Mouse (Mus musculus) liver, postnatal 0 days (tissue): Measurements from ENCODE around the gene Cd82. TPM values are rescaled to one million over a fixed set of nuclear protein-coding genes. Genes with fewer than 3 reads are reported as not detected.

Source experiments
- ATAC-seq: fragments of 200-750 bp; cut with Nextera tagmentation; 2 replicates; pipeline ENCODE4 v1.8.0; 2017; ENCODE audit warnings: mild to moderate bottlenecking, moderate library complexity
- DNase-seq: peaks from one replicate; pipeline ENCODE4 v3.0.0-alpha.2; 2016
- H3K27ac ChIP-seq: fragments of 300-500 bp; sonication (generic); 2 replicates; pipeline ENCODE4 v1.5.1; 2014; ENCODE audit warnings: antibody characterized with exemption, moderate library complexity, mild to moderate bottlenecking, low read depth
- H3K27me3 ChIP-seq: fragments of 300-500 bp; sonication (generic); 2 replicates; pipeline ENCODE4 v1.6.1; 2014; ENCODE audit warnings: low read length, control low read depth, mixed read lengths; ENCODE audit not compliant: insufficient read depth
- H3K36me3 ChIP-seq: fragments of 300-500 bp; sonication (generic); replicated peaks from 2 replicates; pipeline ENCODE4 v1.6.1; 2014; ENCODE audit warnings: mild to moderate bottlenecking, control low read depth, low read length, moderate library complexity, mixed read lengths; ENCODE audit not compliant: insufficient read depth
- H3K4me1 ChIP-seq: fragments of 300-500 bp; sonication (generic); 2 replicates; pipeline ENCODE4 v1.6.1; 2014; ENCODE audit warnings: antibody characterized with exemption, mild to moderate bottlenecking, control low read depth; ENCODE audit not compliant: insufficient read depth
- H3K4me2 ChIP-seq: fragments of 300-500 bp; sonication (generic); 2 replicates; pipeline ENCODE4 v1.6.1; 2014; ENCODE audit warnings: low read depth, mild to moderate bottlenecking, low read length, moderate library complexity, mixed read lengths
- H3K4me3 ChIP-seq: fragments of 300-500 bp; sonication (generic); 2 replicates; pipeline ENCODE4 v1.5.1; 2014; ENCODE audit warnings: low read depth, low read length
- H3K9ac ChIP-seq: fragments of 300-500 bp; sonication (generic); replicated peaks from 2 replicates; pipeline ENCODE4 v1.6.1; 2014; ENCODE audit warnings: mild to moderate bottlenecking, moderate library complexity
- H3K9me3 ChIP-seq: fragments of 300-500 bp; sonication (generic); 2 replicates; pipeline ENCODE4 v1.6.1; 2016; ENCODE audit warnings: mild to moderate bottlenecking, control low read depth, low read length, mixed read lengths
- CTCF ChIP-seq: sonication (generic); IDR thresholded peaks from 2 replicates; pipeline ENCODE4 v1.5.1; 2016; ENCODE audit warnings: antibody characterized with exemption, low read depth
- EP300 ChIP-seq: IDR thresholded peaks from 2 replicates; pipeline ENCODE4 v1.6.1; 2016; ENCODE audit warnings: antibody characterized with exemption, low read depth, mild to moderate bottlenecking
- WGBS: fragments of 180-500 bp; shearing (Covaris S2); extraction: QIAGEN DNeasy Blood & Tissue Kit; methylation state at CpG from one replicate; pipeline ENCODE4 v1.1.7; 2014; ENCODE audit not compliant: insufficient replicate concordance; 5-methylcytosine and 5-hydroxymethylcytosine counted together
- polyA plus RNA-seq: library from polyadenylated mRNA; unstranded; fragments of >200 nt; fragmentation: Nextera tagmentation; extraction: Ambion mirVana; gene quantifications from 2 replicates; pipeline ENCODE4 v1.2.1, GENCODE M21; 2015

Cd82 gene
- polyA plus RNA-seq, 1 experiment from 2014 or later: 87.7 TPM

DNA sequence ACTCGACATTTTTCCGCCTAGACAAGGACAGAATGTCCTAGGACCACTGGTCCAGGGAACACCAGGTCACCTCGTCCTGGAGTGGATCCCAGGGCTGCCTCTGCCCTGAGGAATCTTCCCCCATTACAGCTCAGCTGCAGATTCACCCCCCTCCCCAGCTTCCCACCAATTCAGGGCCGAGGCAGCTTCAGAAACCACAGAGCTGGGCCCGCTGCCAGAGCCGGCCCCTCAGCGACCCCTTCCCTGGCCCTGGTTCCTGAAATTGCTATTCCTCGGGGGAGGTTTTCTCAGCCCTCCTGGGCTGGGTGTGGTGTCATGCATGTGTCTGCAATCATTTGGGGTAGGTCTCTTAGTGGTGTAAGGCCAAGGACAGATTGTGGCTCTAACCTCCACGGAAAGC lies 22.5 kb upstream of the Cd82 start:
- ATAC-seq: no peak
- DNase-seq: no peak

DNA sequence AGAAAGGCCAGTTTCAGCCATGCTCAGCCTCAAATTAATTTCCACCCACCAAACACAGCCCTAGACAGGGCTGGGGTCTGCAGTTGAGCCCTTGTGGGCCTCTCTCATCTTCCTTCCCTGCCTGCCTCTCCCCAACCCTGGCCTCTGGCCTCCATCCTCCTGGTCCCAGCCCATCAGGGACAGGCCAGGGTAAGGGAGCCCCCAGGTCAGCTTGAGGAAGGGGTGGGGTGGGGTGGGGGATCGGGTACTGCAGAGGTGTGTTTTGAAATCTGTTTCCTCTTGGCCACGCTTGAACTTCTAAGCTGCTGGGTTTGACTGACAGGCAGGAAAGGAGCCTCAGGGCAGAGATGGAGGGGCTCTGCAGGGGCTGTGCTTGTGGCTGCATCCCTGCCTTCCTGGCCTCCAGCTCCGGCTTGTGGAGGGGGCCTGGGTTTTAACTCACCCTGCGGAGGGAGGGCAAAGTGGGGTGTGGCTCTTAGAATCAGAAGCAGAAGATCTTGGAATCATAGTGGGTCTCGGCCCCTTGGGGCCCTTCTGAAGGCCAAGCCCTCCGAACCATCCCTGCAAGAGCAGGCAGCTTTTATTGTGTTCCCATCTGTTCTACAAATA lies 19.2 kb upstream of the Cd82 start:
- H3K4me1 ChIP-seq: no peaks in the 10 kb centered on the region
- DNase-seq (no peak), ATAC-seq (no peak)
- no peak overlapping the region for H3K4me2 ChIP-seq
- no peaks in the 10 kb centered on the region for H3K36me3 ChIP-seq
- 23% methylated on average over 6 of the region's 6 CpGs for WGBS
- no peaks in the 10 kb centered on the region for H3K27me3 ChIP-seq
- H3K27ac ChIP-seq: no peak overlapping the region
- H3K9me3 ChIP-seq: no peaks in the 10 kb centered on the region
- no peak overlapping the region for H3K9ac ChIP-seq
- no peak overlapping the region for H3K4me3 ChIP-seq
- TF ChIP-seq EP300 (no peak), CTCF (no peak)

More for the DNA sequence above, 22.5 kb upstream of the Cd82 start:
- WGBS: 40% methylated on average over 9 of the region's 9 CpGs
- H3K4me1 ChIP-seq: no peaks in the 10 kb centered on the region
- TF ChIP-seq EP300 (no peak), CTCF (no peak)
- H3K27me3 ChIP-seq: peaks cover 6% of the 10 kb centered on the region; the same call in 1 of the 2 replicates
- no peak overlapping the region for H3K4me2 ChIP-seq
- H3K9me3 ChIP-seq: no peaks in the 10 kb centered on the region
- H3K9ac ChIP-seq: no peak overlapping the region
- H3K27ac ChIP-seq: no peak overlapping the region
- no peak overlapping the region for H3K4me3 ChIP-seq
- H3K36me3 ChIP-seq: no peaks in the 10 kb centered on the region

DNA sequence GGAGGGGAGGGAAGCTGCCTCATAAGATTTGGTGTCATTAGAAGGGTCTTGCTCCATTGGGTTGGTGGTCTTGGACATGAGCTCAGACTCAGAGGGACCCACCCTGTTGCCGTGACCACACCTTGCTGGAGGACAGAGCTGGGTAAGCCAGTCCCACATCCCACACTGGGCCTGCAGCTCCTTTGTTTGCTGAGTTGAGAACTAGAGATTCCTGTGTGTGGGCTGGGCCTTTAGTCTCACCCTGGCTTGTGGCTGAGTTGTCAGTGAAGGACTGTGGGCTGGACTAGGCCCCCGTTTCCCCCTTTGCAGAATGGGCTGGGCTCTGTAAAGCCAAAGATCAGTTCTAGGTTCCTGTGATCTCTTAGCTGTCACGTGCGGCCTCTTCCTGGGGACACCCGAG lies 15.8 kb upstream of the Cd82 start:
- 51% methylated on average over 5 of the region's 5 CpGs for WGBS
- DNase-seq: no peak

DNA sequence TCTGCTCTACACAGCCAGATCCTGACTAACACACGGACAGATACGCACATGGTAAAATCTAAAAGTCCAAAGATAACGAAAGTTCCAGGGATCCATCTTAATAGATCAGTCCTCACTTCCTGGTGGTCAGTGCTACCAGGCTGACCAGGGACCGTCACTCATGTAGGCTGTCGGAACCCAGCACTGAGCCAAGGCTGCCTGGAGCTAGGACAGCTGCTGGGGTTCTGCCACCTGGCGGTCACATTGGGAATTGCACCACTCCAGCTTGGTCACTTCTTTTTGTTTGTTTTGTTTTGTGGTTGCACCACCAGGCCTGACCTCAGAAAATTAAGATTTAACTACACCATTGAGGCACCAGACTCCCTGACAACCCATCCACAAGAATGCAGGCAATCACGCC lies 14.6 kb upstream of the Cd82 start:
- Histone ChIP-seq H3K9ac (no peak overlapping the region), H3K27me3 (0 out of 2 replicates have a peak, but pooled peaks cover 4% of the 10 kb centered on the region), H3K4me2 (no peak overlapping the region), H3K27ac (no peak overlapping the region), H3K4me3 (no peak overlapping the region), H3K4me1 (no peaks in the 10 kb centered on the region), H3K36me3 (no peaks in the 10 kb centered on the region), H3K9me3 (no peaks in the 10 kb centered on the region)
- TF ChIP-seq CTCF (peak; percentile 97), EP300 (no peak)
- ATAC-seq: peak; percentile 56; the same call in 1 of the 2 replicates
- WGBS: 45% methylated on average over 7 of the region's 7 CpGs
- peak; percentile 78 for DNase-seq

More for the DNA sequence above, 15.8 kb upstream of the Cd82 start:
- H3K27me3 ChIP-seq: 0 out of 2 replicates have a peak, but pooled peaks cover 4% of the 10 kb centered on the region
- no peak overlapping the region for H3K27ac ChIP-seq
- H3K4me2 ChIP-seq: no peak overlapping the region
- TF ChIP-seq EP300 (no peak), CTCF (no peak)
- no peak overlapping the region for H3K4me3 ChIP-seq
- H3K36me3 ChIP-seq: no peaks in the 10 kb centered on the region
- no peak overlapping the region for H3K9ac ChIP-seq
- H3K9me3 ChIP-seq: no peaks in the 10 kb centered on the region
- ATAC-seq: no peak
- no peaks in the 10 kb centered on the region for H3K4me1 ChIP-seq

DNA sequence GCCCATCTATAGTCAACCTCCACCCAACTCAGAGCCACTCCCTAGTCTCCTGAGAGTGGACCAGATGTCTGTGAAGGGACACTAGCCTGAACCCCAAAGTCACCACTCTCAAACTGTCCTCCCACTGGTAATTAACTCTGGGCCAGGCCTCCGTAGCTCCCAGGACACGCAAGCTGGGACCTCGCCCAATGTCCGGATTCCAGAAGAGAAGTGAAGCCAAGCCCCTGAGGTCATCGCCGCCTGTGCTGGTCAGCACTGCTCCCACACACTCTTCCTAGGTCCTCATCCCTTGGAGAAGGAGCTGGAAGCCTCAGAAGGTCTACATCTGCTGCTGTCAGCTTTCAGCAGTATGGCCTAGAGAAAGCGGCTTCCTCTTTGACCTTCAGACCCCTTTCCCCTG lies 13.5 kb upstream of the Cd82 start:
- Histone ChIP-seq H3K27ac (no peak overlapping the region), H3K4me3 (no peak overlapping the region), H3K36me3 (no peaks in the 10 kb centered on the region), H3K4me2 (no peak overlapping the region), H3K4me1 (no peaks in the 10 kb centered on the region), H3K27me3 (0 out of 2 replicates have a peak, but pooled peaks cover 4% of the 10 kb centered on the region), H3K9ac (no peak overlapping the region), H3K9me3 (no peaks in the 10 kb centered on the region)
- TF ChIP-seq CTCF (no peak), EP300 (no peak)
- DNase-seq: peak; percentile 22
- no peak for ATAC-seq
- 76% methylated on average over 7 of the region's 7 CpGs for WGBS

DNA sequence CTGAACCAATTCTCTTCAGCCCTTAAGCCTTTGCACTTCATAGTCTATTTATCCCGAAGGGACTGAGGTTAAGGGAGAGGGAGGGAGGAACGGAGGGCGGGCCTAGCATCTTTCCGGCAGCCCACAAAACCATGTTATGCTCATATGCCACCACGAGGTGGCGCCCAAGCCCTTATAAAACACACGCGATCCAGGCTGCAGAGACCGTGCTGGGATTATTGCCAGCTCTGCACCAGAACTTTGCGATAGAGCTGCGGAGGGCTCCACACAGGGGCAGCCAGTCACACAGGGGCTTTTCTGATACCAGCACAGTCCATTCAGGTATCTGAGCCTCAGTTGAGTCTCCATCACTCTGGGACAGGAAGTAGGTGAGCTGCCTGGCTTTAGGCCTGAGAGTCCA lies 12.1 kb upstream of the Cd82 start:
- 2% methylated on average over 11 of the region's 11 CpGs for WGBS

More for the DNA sequence above, 12.1 kb upstream of the Cd82 start:
- H3K4me3 ChIP-seq: no peak overlapping the region
- no peaks in the 10 kb centered on the region for H3K9me3 ChIP-seq
- peak; percentile 90 for DNase-seq
- H3K4me1 ChIP-seq: peaks cover 11% of the 10 kb centered on the region
- no peaks in the 10 kb centered on the region for H3K36me3 ChIP-seq
- H3K27ac ChIP-seq: no peak overlapping the region
- TF ChIP-seq EP300: no peak
- TF ChIP-seq CTCF: peak; percentile 94
- no peak overlapping the region for H3K4me2 ChIP-seq
- peak; percentile 47 for ATAC-seq
- 0 out of 2 replicates have a peak, but pooled peaks cover 4% of the 10 kb centered on the region for H3K27me3 ChIP-seq
- H3K9ac ChIP-seq: no peak overlapping the region
